Mouse (Mus musculus) lung, adult 2 months (tissue): ENCODE data around the gene Tjp1.

Experiments
- CTCF ChIP-seq: fragments of 200-500 bp; IDR thresholded peaks from 2 replicates; pipeline ENCODE4 v1.5.1; 2011; ENCODE audit warnings: mild to moderate bottlenecking, low read length, control low read depth; ENCODE audit not compliant: insufficient read depth
- POLR2A ChIP-seq: fragments of 200-500 bp; IDR thresholded peaks from 2 replicates; pipeline ENCODE4 v1.6.1; 2011; ENCODE audit warnings: low read depth, mild to moderate bottlenecking, control low read depth, low read length, borderline replicate concordance; ENCODE audit errors: extremely low read depth

DNA sequence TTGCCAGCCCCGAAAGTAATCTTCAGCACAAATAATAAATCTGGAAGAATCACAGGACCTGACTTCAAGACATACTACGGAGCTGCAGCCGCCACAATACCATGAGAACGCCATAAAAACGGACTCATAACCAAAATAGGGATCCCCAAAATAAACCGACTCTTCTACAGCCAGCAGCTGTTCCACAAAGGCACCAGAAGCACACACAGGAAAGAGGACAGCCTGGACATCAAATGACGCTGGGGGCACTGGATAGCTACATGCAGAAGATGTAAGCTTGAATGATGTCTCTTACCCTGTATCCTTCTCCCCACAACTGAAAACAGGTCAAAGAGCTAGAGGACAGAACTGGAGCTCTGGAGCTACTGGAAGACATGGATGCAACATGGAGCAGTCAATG lies 138.0 kb downstream of the Tjp1 start:
- no peak for TF ChIP-seq POLR2A
- TF ChIP-seq CTCF = no peak
